Mouse (Mus musculus) bone marrow, adult 2 months (tissue): ENCODE data around the gene Adcy9. TPM values are rescaled to one million over a fixed set of nuclear protein-coding genes. Genes with fewer than 3 reads are reported as not detected.
"Not testable (repeated sequence)": the region's sequence is repeated elsewhere in the genome, so short reads cannot be mapped to it uniquely, and the experiment has no call there.

Experiments used
- H3K27ac ChIP-seq: fragments of 200-500 bp; 2 replicates; pipeline ENCODE4 v1.5.1; 2012; ENCODE audit warnings: low read depth, mild to moderate bottlenecking, control low read depth, inconsistent platforms, low read length; ENCODE audit not compliant: control insufficient read depth, poor library complexity, insufficient read depth
- H3K4me1 ChIP-seq: fragments of 200-500 bp; 2 replicates; pipeline ENCODE4 v1.6.1; 2011; ENCODE audit warnings: low read length; ENCODE audit not compliant: control insufficient read depth, insufficient read depth
- H3K4me3 ChIP-seq: fragments of 200-500 bp; replicated peaks from 2 replicates; pipeline ENCODE3; 2011; ENCODE audit warnings: mild to moderate bottlenecking, low read depth, low read length, control low read depth; ENCODE audit not compliant: control insufficient read depth
- CTCF ChIP-seq: fragments of 200-500 bp; IDR thresholded peaks from 2 replicates; pipeline ENCODE4 v1.5.1; 2011; ENCODE audit warnings: low read length, control low read depth; ENCODE audit not compliant: control insufficient read depth, insufficient read depth
- POLR2A ChIP-seq: fragments of 200-500 bp; IDR thresholded peaks from 2 replicates; pipeline ENCODE4 v1.6.1; 2011; ENCODE audit warnings: low read depth, mild to moderate bottlenecking, control low read depth, low read length, borderline replicate concordance; ENCODE audit not compliant: control insufficient read depth
- WGBS: fragments of 180-500 bp; shearing (Covaris S2); methylation state at CpG from one replicate; pipeline ENCODE4 v1.1.7; 2018; 5-methylcytosine and 5-hydroxymethylcytosine counted together
- polyA plus RNA-seq: library from polyadenylated mRNA; stranded (reverse); fragments of >200 nt; gene quantifications from 2 replicates; pipeline ENCODE4 v1.2.4, GENCODE M21; 2011; ENCODE audit warnings: low replicate concordance; ENCODE audit not compliant: missing spikeins, insufficient read depth, insufficient read length

Gene Adcy9
- polyA plus RNA-seq, 1 experiment = 5.2 TPM

DNA sequence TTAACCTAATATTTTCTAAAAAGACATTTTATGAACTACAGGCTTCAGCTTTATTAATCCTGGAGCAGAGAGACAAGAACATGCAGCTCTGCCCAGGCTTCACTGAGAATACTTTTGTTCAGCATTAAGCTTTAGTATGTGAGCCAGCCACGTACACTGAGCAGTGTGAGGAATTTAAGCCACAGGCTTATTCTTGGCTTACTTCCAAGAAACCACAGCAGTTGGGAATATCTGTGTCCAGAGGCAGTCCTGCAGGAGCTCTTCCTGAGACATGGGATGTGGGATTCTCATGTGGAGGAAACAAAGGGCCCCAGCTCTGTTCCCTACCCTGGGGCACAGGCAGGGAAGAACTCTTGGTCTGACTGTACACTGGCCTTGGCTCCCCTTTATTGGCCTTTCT, 149.4 kb downstream of the Adcy9 start:
- TF ChIP-seq POLR2A (no peak), CTCF (no peak)
- H3K4me3 ChIP-seq = no peak overlapping the region
- H3K4me1 ChIP-seq = peaks cover 3% of the 10 kb centered on the region; the same call in 1 of the 2 replicates
- no peak overlapping the region for H3K27ac ChIP-seq
- 60% methylated on average over 1 of the region's 1 CpGs for WGBS

DNA sequence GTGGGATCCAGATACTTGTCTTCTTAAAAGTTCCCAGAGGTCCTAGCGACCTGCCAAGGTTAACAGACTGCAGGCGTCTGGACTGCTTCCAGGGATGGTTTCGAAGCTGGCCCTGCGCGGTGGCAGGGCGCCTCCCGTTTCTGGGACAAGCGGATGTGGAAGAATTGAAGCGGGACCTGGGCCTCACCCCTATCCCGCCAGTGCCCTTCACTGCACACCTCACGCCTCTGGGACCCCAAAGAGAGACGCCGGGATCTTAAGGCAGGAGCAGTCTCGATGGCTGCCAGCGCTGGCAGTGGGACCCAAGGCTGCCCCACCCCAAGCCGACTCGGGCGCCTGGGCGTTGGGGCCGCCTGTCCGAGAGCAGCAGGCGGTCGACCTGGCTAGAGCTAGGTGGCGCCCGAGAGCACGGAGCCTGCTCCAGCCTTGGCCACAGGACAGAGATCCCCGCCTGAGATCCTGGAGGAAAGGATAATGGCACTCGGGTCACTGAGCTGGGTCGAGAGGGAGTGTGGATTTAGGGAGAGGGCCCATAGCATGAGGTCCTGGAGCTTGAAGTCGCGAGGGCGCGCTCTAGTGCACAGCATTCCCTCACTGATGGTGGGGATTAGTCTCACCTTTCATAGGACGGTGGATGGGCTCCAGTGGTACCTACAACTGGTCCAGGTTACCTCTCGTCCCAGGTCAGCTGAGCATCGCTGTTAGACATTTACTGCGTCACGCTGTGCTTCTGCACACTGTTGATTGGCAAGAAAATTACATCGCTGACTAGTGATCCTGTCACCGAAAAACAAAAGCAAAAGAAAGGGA, 152.2 kb downstream of the Adcy9 start:
- 12% methylated on average over 40 of the region's 40 CpGs for WGBS
- TF ChIP-seq CTCF (peak; percentile 78), POLR2A (no peak)
- H3K4me1 ChIP-seq = peaks cover 3% of the 10 kb centered on the region; the same call in 1 of the 2 replicates
- no peak overlapping the region; the same call in 1 of the 2 replicates for H3K27ac ChIP-seq
- H3K4me3 ChIP-seq = peak overlapping the region; percentile 8

DNA sequence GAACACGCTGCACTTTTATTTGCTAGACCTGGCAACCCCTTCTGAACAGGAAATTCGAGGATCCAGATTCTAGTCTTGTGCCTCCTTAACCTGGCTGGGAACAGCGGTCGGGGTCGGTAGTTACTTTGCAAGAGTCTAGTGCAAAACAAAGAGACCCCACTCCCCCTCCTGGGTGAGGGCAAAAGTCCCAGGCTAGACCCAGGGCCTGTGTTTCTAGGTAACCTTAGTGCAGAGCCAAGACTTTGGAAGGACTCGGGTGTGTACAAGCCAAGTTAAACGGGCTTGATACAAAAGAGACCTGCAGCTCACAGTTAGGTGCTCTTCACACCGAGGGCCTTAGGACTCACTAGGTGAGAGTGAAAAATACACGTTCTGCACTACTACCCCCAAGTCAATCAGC, 152.8 kb downstream of the Adcy9 start:
- 70% methylated on average over 9 of the region's 9 CpGs for WGBS
- no peak overlapping the region for H3K27ac ChIP-seq
- TF ChIP-seq CTCF = no peak
- no peak for TF ChIP-seq POLR2A
- no peak overlapping the region for H3K4me3 ChIP-seq
- H3K4me1 ChIP-seq = peaks cover 3% of the 10 kb centered on the region; the same call in 1 of the 2 replicates

DNA sequence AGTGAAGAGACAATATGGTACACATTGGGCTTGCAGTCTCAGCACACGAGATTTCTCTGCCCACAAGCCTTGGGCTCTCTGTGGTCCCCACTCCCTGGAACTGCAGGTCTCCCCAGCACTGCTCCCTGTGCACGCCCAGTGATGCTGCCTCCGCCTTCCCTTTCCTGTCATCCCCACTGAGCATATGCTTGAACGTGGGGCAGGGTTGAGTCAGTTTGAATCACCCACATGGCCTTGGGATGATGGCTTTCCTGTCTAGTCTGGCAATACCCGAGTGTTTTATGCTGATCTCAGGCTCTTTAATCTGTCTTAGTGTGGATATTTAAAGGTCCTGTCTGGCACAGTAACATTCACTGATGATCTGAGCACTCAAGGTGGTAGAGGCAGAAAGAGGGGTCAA, 154.9 kb downstream of the Adcy9 start:
- TF ChIP-seq CTCF = no peak
- no peak for TF ChIP-seq POLR2A
- H3K4me3 ChIP-seq = no peak overlapping the region
- H3K4me1 ChIP-seq = peaks cover 1% of the 10 kb centered on the region; the same call in 1 of the 2 replicates
- 48% methylated on average over 5 of the region's 5 CpGs for WGBS
- H3K27ac ChIP-seq = no peak overlapping the region

DNA sequence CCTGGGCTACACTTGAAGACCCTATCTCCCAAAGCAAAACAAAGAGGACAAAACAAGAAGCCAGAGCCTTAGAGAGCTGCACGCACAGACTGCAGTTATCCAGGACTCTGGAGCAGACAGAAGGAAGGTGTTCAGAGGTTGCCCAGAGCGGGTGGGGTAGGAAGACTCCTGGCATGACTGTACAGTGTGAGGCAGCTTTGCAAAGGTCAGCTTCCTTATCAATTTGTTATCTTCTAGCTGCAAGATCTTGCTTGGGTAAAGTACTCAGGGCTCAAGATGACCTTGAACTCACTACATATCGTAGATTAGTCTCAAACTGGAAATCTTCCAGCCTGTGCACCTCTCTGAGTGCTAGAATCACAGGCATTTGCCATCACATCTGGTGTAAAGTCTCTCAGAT, 156.8 kb downstream of the Adcy9 start:
- WGBS = 68% methylated on average over 3 of the region's 3 CpGs
- TF ChIP-seq CTCF (no peak), POLR2A (no peak)
- Histone ChIP-seq H3K4me1 (peaks cover 1% of the 10 kb centered on the region; the same call in 1 of the 2 replicates), H3K4me3 (no peak overlapping the region), H3K27ac (no peak overlapping the region)

DNA sequence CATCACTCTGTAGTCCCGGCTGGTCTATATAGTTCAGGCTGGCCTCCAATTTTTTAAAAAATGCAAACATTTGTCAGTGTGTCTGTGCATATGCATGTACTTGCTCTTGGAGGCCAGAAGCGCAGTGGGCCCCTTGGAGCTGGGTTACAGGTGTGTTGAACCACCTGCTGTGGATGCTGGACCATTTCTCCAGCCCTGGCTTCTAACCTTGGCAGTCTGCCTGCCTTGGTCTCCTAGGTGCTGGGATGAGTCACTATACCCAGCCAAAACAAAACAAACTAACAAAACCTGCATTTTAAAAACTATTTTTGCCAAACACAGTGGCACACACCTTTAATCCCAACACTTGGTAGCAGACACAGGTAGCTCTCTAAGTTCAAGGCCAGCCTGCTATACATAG, 162.8 kb downstream of the Adcy9 start:
- no peak overlapping the region for H3K4me3 ChIP-seq
- H3K27ac ChIP-seq = no peak overlapping the region
- no peak for TF ChIP-seq CTCF
- TF ChIP-seq POLR2A = no peak
- no peaks in the 10 kb centered on the region; the same call in 1 of the 2 replicates for H3K4me1 ChIP-seq
- WGBS = 82% methylated on average over 2 of the region's 2 CpGs

DNA sequence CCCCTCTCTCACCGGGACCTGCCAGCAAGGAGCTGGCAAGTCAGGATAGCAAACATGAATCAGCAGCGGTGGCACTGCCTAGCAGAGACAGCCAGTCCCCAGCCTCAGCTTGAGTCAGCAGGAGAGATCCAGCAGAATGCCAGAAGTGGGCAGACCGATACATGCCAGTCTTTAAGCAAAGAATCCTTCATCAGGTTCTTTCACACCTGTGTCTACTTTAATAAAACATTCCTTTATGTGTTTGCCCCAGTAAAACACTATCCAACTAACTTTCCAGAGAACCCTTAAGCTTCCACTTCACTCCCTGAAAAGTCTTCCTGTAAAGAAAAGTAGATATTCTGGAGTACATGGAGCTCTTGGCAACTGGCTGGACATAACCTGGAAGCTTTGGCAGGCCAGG, 171.5 kb downstream of the Adcy9 start:
- no peak overlapping the region for H3K4me3 ChIP-seq
- no peaks in the 10 kb centered on the region for H3K4me1 ChIP-seq
- WGBS = 78% methylated on average over 3 of the region's 3 CpGs
- H3K27ac ChIP-seq = no peak overlapping the region
- TF ChIP-seq POLR2A = no peak
- no peak for TF ChIP-seq CTCF

DNA sequence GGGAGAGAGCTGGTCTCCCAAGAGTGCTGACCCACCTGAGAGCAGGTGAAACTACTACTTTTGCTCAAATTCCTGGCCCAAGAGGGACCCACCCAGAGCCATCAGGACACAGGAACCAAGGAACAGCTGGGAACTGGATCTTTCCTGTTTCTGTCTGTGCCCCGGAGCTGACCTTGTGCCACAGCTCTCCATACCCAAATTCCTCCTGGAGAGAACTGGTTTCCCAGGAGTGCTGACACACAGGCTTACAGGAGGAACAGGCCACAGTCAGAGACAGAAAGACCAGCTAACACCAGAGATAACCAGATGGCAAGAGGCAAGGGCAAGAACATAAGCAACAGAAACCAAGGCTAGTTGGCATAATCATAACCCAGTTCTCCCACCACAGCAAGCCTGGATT, 175.1 kb downstream of the Adcy9 start:
- 95% methylated on average over 1 of the region's 1 CpGs for WGBS
- H3K27ac ChIP-seq, H3K4me1 ChIP-seq, H3K4me3 ChIP-seq: not testable (repeated sequence)

Other genes with a start within 250 kb of the Adcy9 start
- gene Crebbp, start 206.5 kb downstream of the Adcy9 start, polyA plus RNA-seq = 25.9 and 42.5 TPM in 2 replicates
- 1.2 and 3.0 TPM in 2 replicates for gene Srl, start 121.3 kb upstream of the Adcy9 start, polyA plus RNA-seq
- 5.5 and 10.2 TPM in 2 replicates for gene Tfap4, start 139.4 kb upstream of the Adcy9 start, polyA plus RNA-seq
- gene Glis2, start 174.2 kb upstream of the Adcy9 start, polyA plus RNA-seq = 1.2 and 4.9 TPM in 2 replicates
- gene Pam16, start 204.5 kb upstream of the Adcy9 start, polyA plus RNA-seq = 19.7 and 52.5 TPM in 2 replicates
- gene Vasn, start 219.4 kb upstream of the Adcy9 start, polyA plus RNA-seq = 0.34 and 1.8 TPM in 2 replicates
- 10.6 and 11.7 TPM in 2 replicates for gene Dnaja3, start 219.5 kb upstream of the Adcy9 start, polyA plus RNA-seq